Mouse (Mus musculus): ENCODE results near the gene Tfdp2. TPM values are rescaled to one million over a fixed set of nuclear protein-coding genes. Genes with fewer than 3 reads are reported as not detected.

Tfdp2 gene
- polyA plus RNA-seq (2011; ENCODE audit: insufficient read depth, insufficient read length, low read depth, missing spikeins), result 55.8 and 59.5 TPM in 2 replicates

DNA sequence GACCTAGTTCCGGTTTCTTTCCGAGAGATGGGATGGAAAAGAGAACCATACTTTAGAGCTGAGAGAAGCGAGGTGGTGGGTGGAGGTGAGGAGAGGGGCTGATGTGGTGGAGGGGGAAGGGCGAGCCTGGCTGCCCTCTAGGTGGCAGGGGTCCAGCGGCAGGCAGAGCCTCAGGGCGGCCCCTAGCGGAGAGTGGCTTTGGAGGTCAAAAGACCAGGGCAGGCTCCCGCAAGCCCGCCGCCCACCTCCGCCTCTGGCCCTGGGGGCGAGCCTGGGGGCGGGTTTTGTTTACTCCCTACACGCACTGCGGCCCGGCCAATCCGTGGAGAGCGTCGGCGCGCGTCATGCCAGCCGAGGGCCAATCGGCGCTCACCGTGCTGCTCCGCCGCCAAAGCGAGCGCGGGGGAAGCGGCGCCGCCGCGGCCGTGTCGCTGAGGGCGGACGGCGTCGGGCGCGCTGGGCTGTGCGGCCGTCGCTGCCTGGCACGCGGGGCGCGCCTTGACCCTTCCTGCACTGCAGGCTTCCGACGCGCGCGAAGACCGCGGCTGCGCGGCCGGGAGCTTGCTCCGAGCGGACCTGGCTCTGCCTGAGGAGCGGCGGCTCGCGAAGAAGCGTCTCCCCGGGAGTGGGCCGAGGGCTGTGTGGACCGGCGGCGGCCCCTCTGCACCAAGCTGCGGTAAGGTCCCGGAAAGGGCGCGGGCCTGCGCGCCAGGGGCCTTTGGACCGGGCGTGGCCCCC lies at the start of gene Tfdp2:
Tfdp2 (plus strand) TSS at position 391 of the 738 bp plus-strand sequence.
- Histone ChIP-seq H3K27ac (ENCODE audit: insufficient read depth, low read length) (peak within 1 kb of the TSS; percentile 11), H3K4me1 (ENCODE audit: control insufficient read depth, insufficient read depth, low read length) (peaks cover 2% of the 10 kb centered on the region), H3K9me3 (replicated peaks; ENCODE audit: control insufficient read depth, insufficient read depth, low read length, poor library complexity, severe bottlenecking) (no peaks in the 10 kb centered on the region), H3K9ac (ENCODE audit: low read depth, poor library complexity, severe bottlenecking) (peak within 1 kb of the TSS; percentile 82), H3K36me3 (ENCODE audit: control insufficient read depth, insufficient read depth, low read length, poor library complexity, severe bottlenecking) (no peaks in the 10 kb centered on the region), H3K27me3 (ENCODE audit: control insufficient read depth, insufficient read depth, low read length, poor library complexity, severe bottlenecking) (no peaks in the 10 kb centered on the region), H3K4me3 (ENCODE audit: low read depth, low read length) (peak within 1 kb of the TSS; percentile 76)
- TF ChIP-seq POLR2A (IDR thresholded peaks at IDR 0.05; ENCODE audit: insufficient read depth, low read length), result peak; percentile 51
- peak; percentile 83 for TF ChIP-seq CTCF (IDR thresholded peaks at IDR 0.05; ENCODE audit: low read depth, low read length)
- TF ChIP-seq EP300 (IDR thresholded peaks at IDR 0.05; ENCODE audit: insufficient read depth, low read depth, low read length), result peak; percentile 42; the same call in 1 of the 2 replicates

DNA sequence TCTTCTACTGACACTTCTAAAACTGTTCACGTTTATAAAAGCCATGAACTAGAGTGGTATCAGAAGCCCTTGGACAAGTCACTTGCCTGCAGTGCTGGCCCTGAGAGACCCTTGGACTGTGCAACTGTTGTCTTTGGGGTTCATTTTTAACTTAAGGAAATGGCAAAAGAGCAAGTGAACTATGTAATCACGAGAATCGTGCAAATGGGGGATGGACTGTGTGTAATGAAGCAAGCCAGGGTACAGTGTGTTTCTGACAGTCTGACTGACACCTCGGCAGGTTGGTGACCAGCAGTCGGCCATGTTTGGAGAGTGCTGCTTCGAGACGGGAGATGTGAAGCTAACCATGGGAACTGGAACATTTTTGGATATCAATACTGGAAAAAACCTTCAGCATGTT lies 43.3 kb upstream of the Tfdp2 start:
- Histone ChIP-seq H3K27me3 (ENCODE audit: control insufficient read depth, insufficient read depth, low read length, poor library complexity, severe bottlenecking) (no peaks in the 10 kb centered on the region), H3K9me3 (replicated peaks; ENCODE audit: control insufficient read depth, insufficient read depth, low read length, poor library complexity, severe bottlenecking) (peaks cover 18% of the 10 kb centered on the region), H3K9ac (ENCODE audit: low read depth, poor library complexity, severe bottlenecking) (no peak overlapping the region), H3K4me3 (ENCODE audit: low read depth, low read length) (no peak overlapping the region), H3K36me3 (ENCODE audit: control insufficient read depth, insufficient read depth, low read length, poor library complexity, severe bottlenecking) (peaks cover 21% of the 10 kb centered on the region), H3K27ac (ENCODE audit: insufficient read depth, low read length) (no peak overlapping the region), H3K4me1 (ENCODE audit: control insufficient read depth, insufficient read depth, low read length) (no peaks in the 10 kb centered on the region)
- TF ChIP-seq EP300 (IDR thresholded peaks at IDR 0.05; ENCODE audit: insufficient read depth, low read depth, low read length), result no peak
- TF ChIP-seq POLR2A (IDR thresholded peaks at IDR 0.05; ENCODE audit: insufficient read depth, low read length), result no peak
- TF ChIP-seq CTCF (IDR thresholded peaks at IDR 0.05; ENCODE audit: low read depth, low read length), result no peak

DNA sequence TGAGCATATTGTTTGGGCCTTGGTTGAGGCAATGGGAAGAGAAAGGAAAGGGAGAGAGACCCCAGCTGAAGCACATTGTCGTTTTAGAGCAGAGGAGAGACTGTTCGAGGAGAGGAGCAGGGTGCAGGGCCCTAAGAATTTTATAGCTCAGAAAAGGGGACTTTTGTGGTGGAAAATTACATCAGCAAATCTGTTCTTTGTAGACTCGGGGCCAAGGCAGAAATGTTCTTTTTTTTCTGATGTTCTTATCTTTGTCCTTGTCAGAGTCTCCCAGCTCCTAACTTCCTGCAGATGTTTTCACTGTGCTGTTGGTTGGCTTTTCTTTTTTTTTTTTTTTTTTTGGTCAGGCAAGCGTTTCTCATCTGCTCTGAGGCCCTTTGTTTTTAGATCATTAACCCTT lies 37.6 kb upstream of the Tfdp2 start:
- Histone ChIP-seq H3K4me1 (ENCODE audit: control insufficient read depth, insufficient read depth, low read length) (peaks cover 6% of the 10 kb centered on the region), H3K9ac (ENCODE audit: low read depth, poor library complexity, severe bottlenecking) (no peak overlapping the region), H3K9me3 (replicated peaks; ENCODE audit: control insufficient read depth, insufficient read depth, low read length, poor library complexity, severe bottlenecking) (peaks cover 18% of the 10 kb centered on the region), H3K27me3 (ENCODE audit: control insufficient read depth, insufficient read depth, low read length, poor library complexity, severe bottlenecking) (no peaks in the 10 kb centered on the region), H3K27ac (ENCODE audit: insufficient read depth, low read length) (no peak overlapping the region), H3K36me3 (ENCODE audit: control insufficient read depth, insufficient read depth, low read length, poor library complexity, severe bottlenecking) (peaks cover 18% of the 10 kb centered on the region), H3K4me3 (ENCODE audit: low read depth, low read length) (no peak overlapping the region)
- TF ChIP-seq EP300 (IDR thresholded peaks at IDR 0.05; ENCODE audit: insufficient read depth, low read depth, low read length), result no peak
- no peak for TF ChIP-seq POLR2A (IDR thresholded peaks at IDR 0.05; ENCODE audit: insufficient read depth, low read length)
- no peak for TF ChIP-seq CTCF (IDR thresholded peaks at IDR 0.05; ENCODE audit: low read depth, low read length)

DNA sequence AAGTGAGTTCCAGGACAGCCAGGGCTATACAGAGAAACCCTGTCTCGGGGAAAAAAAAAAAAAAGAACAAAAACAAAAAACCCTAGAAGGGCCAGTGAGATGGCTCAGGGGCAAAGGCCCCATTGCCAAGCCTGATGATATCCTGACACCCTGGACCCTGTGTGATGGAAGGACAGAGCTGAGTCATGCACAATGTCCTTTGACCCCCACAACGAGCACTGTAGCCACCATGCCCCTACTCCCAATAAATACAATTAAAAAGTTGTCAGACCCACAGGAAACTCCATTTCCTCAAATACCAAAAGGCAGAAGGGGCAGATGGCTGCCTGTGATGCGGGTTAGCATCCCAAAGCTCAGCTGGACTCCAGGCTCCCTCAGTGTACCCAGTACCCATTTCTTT lies 37.0 kb upstream of the Tfdp2 start:
- Histone ChIP-seq H3K9me3 (replicated peaks; ENCODE audit: control insufficient read depth, insufficient read depth, low read length, poor library complexity, severe bottlenecking) (peaks cover 12% of the 10 kb centered on the region), H3K36me3 (ENCODE audit: control insufficient read depth, insufficient read depth, low read length, poor library complexity, severe bottlenecking) (peaks cover 12% of the 10 kb centered on the region), H3K9ac (ENCODE audit: low read depth, poor library complexity, severe bottlenecking) (no peak overlapping the region), H3K4me1 (ENCODE audit: control insufficient read depth, insufficient read depth, low read length) (peaks cover 6% of the 10 kb centered on the region), H3K27ac (ENCODE audit: insufficient read depth, low read length) (no peak overlapping the region), H3K4me3 (ENCODE audit: low read depth, low read length) (no peak overlapping the region), H3K27me3 (ENCODE audit: control insufficient read depth, insufficient read depth, low read length, poor library complexity, severe bottlenecking) (no peaks in the 10 kb centered on the region)
- TF ChIP-seq CTCF (IDR thresholded peaks at IDR 0.05; ENCODE audit: low read depth, low read length) (no peak), EP300 (IDR thresholded peaks at IDR 0.05; ENCODE audit: insufficient read depth, low read depth, low read length) (no peak), POLR2A (IDR thresholded peaks at IDR 0.05; ENCODE audit: insufficient read depth, low read length) (no peak)

DNA sequence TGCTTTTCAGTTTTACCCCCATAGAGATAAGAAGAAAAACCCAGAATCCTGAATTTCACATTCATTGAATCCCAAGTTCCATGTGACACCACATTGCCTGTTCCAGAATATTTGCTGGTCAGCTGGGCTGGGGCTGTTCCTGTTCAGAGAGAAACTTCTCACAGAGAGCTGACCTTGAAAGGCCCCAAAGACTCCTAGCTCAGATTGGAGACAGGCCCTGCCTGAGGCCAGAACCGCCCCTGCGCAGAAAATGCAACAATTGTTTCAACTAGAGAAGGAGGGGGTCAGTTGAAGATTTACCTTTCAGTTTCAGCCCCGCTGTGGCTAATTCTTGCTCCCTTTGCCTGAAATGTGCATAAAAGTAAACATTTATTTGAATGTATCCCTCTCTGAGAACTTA lies 35.3 kb upstream of the Tfdp2 start:
- TF ChIP-seq EP300 (IDR thresholded peaks at IDR 0.05; ENCODE audit: insufficient read depth, low read depth, low read length) (peak; percentile 57; the same call in 1 of the 2 replicates), POLR2A (IDR thresholded peaks at IDR 0.05; ENCODE audit: insufficient read depth, low read length) (no peak)
- H3K27me3 ChIP-seq (ENCODE audit: control insufficient read depth, insufficient read depth, low read length, poor library complexity, severe bottlenecking), result no peaks in the 10 kb centered on the region
- no peak overlapping the region for H3K9ac ChIP-seq (ENCODE audit: low read depth, poor library complexity, severe bottlenecking)
- H3K4me1 ChIP-seq (ENCODE audit: control insufficient read depth, insufficient read depth, low read length), result peaks cover 6% of the 10 kb centered on the region
- peak overlapping the region; percentile 27; the same call in 1 of the 2 replicates for H3K27ac ChIP-seq (ENCODE audit: insufficient read depth, low read length)
- no peak overlapping the region for H3K4me3 ChIP-seq (ENCODE audit: low read depth, low read length)
- peaks cover 2% of the 10 kb centered on the region; the same call in 1 of the 2 replicates for H3K36me3 ChIP-seq (ENCODE audit: control insufficient read depth, insufficient read depth, low read length, poor library complexity, severe bottlenecking)
- H3K9me3 ChIP-seq (replicated peaks; ENCODE audit: control insufficient read depth, insufficient read depth, low read length, poor library complexity, severe bottlenecking), result peaks cover 3% of the 10 kb centered on the region; the same call in 1 of the 2 replicates

DNA sequence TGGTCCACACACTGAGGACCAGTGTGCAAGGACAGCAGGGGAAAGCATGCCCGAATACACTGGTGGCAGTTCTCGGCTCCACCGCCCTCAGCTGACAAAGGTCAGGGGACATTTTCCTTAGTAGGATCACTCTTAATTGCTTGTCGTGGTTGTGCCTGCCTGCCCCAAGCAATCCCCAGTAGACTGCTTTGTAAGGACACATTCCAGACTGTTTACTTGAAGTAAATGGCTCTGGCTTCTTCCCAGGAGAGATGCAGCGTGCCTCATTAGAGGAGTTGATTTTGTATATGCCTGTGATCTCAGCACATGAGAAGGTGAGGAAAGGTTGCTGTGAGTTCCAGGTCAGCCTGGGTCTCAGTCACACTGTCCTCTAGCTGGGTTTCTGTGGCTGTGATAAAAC lies 33.7 kb upstream of the Tfdp2 start:
- TF ChIP-seq EP300 (IDR thresholded peaks at IDR 0.05; ENCODE audit: insufficient read depth, low read depth, low read length) (no peak), POLR2A (IDR thresholded peaks at IDR 0.05; ENCODE audit: insufficient read depth, low read length) (no peak), CTCF (IDR thresholded peaks at IDR 0.05; ENCODE audit: low read depth, low read length) (no peak)
- no peaks in the 10 kb centered on the region for H3K36me3 ChIP-seq (ENCODE audit: control insufficient read depth, insufficient read depth, low read length, poor library complexity, severe bottlenecking)
- H3K9me3 ChIP-seq (replicated peaks; ENCODE audit: control insufficient read depth, insufficient read depth, low read length, poor library complexity, severe bottlenecking), result no peaks in the 10 kb centered on the region
- H3K27ac ChIP-seq (ENCODE audit: insufficient read depth, low read length), result peak overlapping the region; percentile 5; the same call in 1 of the 2 replicates
- H3K4me3 ChIP-seq (ENCODE audit: low read depth, low read length), result no peak overlapping the region; the same call in 1 of the 2 replicates
- no peaks in the 10 kb centered on the region for H3K27me3 ChIP-seq (ENCODE audit: control insufficient read depth, insufficient read depth, low read length, poor library complexity, severe bottlenecking)
- no peak overlapping the region for H3K9ac ChIP-seq (ENCODE audit: low read depth, poor library complexity, severe bottlenecking)
- peaks cover 7% of the 10 kb centered on the region for H3K4me1 ChIP-seq (ENCODE audit: control insufficient read depth, insufficient read depth, low read length)

All from ES-Bruce4 (cell line).